Mouse (Mus musculus): ENCODE measurements around the gene Tcp11. TPM values are rescaled to one million over a fixed set of nuclear protein-coding genes. Genes with fewer than 3 reads are reported as not detected.
A peak's percentile ranks its signal among the peaks of the same experiment; 100 is the strongest.

Tcp11 gene
- polyA plus RNA-seq, 1 experiment from 2014 or later, result 1.6 TPM

DNA sequence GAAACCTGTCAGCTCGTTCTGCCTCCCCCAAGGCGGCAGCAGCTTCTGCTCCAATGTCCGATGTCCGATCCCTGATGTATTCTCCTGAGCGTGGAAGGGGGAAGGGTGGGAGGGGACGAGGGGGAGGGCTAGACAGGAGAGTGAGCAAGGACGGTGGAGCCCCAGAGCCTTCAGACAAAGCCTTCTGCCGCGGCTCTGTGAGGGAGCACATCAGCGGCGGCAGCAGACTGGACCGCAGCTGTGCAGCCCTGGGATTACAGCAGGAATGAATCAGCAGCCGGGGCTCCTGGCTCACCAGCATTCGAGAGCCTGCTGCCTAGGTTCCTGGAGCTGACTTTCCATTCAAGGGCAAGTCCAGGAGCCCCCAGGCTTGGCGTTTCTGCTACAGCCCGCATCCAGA lies 39.8 kb downstream of the Tcp11 start:
- 15% methylated on average over 16 of the region's 16 CpGs for WGBS
- Histone ChIP-seq H3K4me1 (replicated peaks; ENCODE audit: control insufficient read depth, insufficient read depth, low read length) (peaks cover 52% of the 10 kb centered on the region), H3K27ac (peak overlapping the region; percentile 81), H3K4me3 (replicated peaks; ENCODE audit: low read length) (peak overlapping the region; percentile 37), H3K36me3 (replicated peaks; ENCODE audit: control insufficient read depth, insufficient read depth) (peaks cover 19% of the 10 kb centered on the region; the same call in 1 of the 2 replicates), H3K9ac (peak overlapping the region; percentile 72), H3K9me3 (ENCODE audit: control insufficient read depth, low read length) (no peaks in the 10 kb centered on the region), H3K4me2 (replicated peaks) (peak overlapping the region; percentile 54), H3K27me3 (ENCODE audit: control insufficient read depth, insufficient read depth, low read length) (no peaks in the 10 kb centered on the region)
- DNase-seq (ENCODE audit: low spot score) (peak; percentile 60), ATAC-seq (ENCODE audit: low FRiP score) (peak; percentile 55; the same call in 1 of the 2 replicates)

DNA sequence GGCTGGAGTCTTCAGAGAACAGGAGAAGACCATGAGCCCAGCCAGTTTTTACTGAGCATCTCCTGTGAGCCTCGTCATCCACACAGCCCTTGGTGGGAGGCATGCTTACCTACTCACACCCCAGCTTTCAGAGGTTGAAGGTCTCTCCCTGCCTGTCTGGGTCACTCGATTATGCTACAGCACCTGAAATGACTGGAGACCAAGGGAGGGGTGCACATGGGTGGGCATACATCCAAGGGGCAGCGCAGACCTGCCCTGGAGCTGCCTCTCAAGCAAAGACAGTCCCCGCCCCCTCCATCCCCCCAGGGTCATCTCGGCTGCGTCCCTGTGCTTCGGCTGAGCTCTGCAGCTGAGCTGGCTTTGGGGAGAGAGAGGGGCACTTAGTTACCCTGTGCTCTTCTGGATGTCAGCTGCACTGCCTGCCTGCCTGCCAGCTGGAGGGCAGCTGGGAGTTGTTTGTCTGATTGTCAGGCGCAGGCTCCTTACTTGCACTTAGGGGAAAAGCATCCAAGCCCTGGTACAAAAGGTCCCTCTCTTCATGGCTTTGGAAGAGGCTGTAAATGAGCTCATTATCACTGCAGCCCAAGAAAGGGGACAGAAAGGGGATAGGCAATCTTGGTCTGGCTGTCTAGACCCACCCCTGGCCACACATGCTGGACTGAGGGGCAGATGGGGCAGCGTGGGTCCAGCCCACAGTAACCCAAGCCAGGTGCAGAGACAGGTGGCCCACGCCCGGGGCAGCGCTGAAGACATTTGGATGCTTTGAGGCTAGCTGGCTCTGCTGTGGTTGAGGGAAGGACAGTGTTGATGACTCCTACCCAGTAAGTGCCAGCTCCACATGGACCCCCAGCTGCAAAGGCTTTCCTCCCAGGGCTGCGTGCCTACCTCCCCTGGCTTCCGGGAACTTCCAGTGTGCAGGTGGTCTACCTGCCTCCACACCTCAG lies 43.4 kb downstream of the Tcp11 start:
- H3K4me2 ChIP-seq (replicated peaks), result no peak overlapping the region
- DNase-seq (ENCODE audit: low spot score) (no peak), ATAC-seq (ENCODE audit: low FRiP score) (peak; percentile 35)
- H3K27me3 ChIP-seq (ENCODE audit: control insufficient read depth, insufficient read depth, low read length), result no peaks in the 10 kb centered on the region
- H3K4me1 ChIP-seq (replicated peaks; ENCODE audit: control insufficient read depth, insufficient read depth, low read length), result peaks cover 54% of the 10 kb centered on the region
- peak overlapping the region; percentile 6; the same call in 1 of the 2 replicates for H3K9ac ChIP-seq
- 41% methylated on average over 14 of the region's 14 CpGs for WGBS
- H3K4me3 ChIP-seq (replicated peaks; ENCODE audit: low read length), result no peak overlapping the region
- H3K9me3 ChIP-seq (ENCODE audit: control insufficient read depth, low read length), result no peaks in the 10 kb centered on the region
- H3K27ac ChIP-seq, result peak overlapping the region; percentile 71
- peaks cover 7% of the 10 kb centered on the region; the same call in 1 of the 2 replicates for H3K36me3 ChIP-seq (replicated peaks; ENCODE audit: control insufficient read depth, insufficient read depth)

DNA sequence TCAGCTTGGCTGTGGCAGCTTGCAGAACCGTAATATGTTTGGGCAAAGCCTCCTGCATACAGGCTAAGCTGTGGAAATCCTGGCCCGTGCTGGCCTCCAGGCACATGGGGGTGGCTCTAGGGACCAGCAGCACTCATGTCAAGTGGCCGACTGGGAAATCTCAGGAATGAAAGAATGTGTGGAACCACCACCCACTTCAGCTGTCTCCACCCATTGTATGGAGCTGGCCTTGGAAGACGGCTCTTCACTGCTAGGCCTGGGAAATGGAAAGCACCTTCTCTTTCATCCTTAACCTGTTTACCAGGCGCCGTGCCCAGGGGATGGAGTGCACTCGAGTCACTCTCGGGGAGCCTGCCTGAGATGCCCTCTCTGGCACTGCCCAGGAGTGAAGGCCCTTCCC lies 45.5 kb downstream of the Tcp11 start:
- peaks cover 7% of the 10 kb centered on the region; the same call in 1 of the 2 replicates for H3K36me3 ChIP-seq (replicated peaks; ENCODE audit: control insufficient read depth, insufficient read depth)
- H3K4me3 ChIP-seq (replicated peaks; ENCODE audit: low read length), result no peak overlapping the region
- H3K9ac ChIP-seq, result no peak overlapping the region
- H3K4me2 ChIP-seq (replicated peaks), result no peak overlapping the region
- ATAC-seq (ENCODE audit: low FRiP score) (no peak), DNase-seq (ENCODE audit: low spot score) (no peak)
- WGBS, result 83% methylated on average over 8 of the region's 8 CpGs
- no peaks in the 10 kb centered on the region for H3K9me3 ChIP-seq (ENCODE audit: control insufficient read depth, low read length)
- no peak overlapping the region for H3K27ac ChIP-seq
- no peaks in the 10 kb centered on the region for H3K27me3 ChIP-seq (ENCODE audit: control insufficient read depth, insufficient read depth, low read length)
- H3K4me1 ChIP-seq (replicated peaks; ENCODE audit: control insufficient read depth, insufficient read depth, low read length), result peaks cover 38% of the 10 kb centered on the region

DNA sequence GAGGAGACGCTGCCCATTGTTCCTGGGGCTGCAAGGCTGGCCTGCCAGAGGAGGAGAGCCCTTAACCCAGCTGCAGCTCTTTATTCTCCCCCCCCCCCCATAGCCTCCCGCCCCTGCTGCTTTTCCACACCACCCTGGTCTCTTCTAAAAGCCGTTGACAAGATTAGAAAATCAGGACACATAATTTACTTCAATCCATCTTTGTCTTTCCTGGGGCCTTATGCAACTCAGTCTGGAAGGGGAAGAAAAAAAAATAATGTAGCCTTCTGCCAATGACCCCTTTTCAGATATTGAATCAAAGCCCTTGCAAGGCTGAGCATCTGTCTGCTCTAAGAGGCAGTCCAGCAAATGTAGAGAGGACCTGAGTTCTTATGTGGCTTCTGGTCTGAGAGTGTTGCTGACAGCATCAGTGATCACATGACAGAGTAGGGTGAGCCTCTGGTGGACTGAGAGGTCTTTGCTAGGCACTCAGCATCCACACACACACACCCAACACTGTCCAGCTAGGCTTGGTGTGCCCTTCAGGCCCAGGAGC lies 47.3 kb downstream of the Tcp11 start:
- no peak for ATAC-seq (ENCODE audit: low FRiP score)
- WGBS, result 17% methylated on average over 3 of the region's 3 CpGs
- H3K9ac ChIP-seq, result peak overlapping the region; percentile 31; the same call in 1 of the 2 replicates
- no peaks in the 10 kb centered on the region for H3K27me3 ChIP-seq (ENCODE audit: control insufficient read depth, insufficient read depth, low read length)
- no peaks in the 10 kb centered on the region for H3K9me3 ChIP-seq (ENCODE audit: control insufficient read depth, low read length)
- no peaks in the 10 kb centered on the region for H3K36me3 ChIP-seq (replicated peaks; ENCODE audit: control insufficient read depth, insufficient read depth)
- peak overlapping the region; percentile 71 for H3K27ac ChIP-seq
- H3K4me1 ChIP-seq (replicated peaks; ENCODE audit: control insufficient read depth, insufficient read depth, low read length), result peaks cover 35% of the 10 kb centered on the region
- H3K4me3 ChIP-seq (replicated peaks; ENCODE audit: low read length), result no peak overlapping the region
- no peak overlapping the region for H3K4me2 ChIP-seq (replicated peaks)
- no peak for DNase-seq (ENCODE audit: low spot score)

DNA sequence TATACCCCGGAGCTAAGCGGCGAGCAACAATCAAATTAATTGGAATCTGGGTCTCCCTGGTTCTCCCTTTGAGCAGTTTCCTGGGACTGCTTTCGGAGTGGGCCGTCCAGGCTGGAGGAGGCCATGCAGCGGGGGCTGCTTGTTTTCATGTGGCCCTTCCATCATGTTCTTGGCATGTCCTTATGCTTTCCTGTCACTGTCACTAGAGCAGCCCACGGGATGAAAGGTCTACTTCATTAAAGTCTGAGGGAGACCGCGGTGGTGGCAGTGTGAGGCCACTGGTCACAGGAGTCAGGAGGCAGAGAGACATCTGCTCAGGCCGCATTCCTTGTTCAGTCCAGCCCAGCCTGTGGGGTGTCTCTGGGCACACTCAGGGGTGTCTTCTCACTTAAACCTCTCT lies 48.2 kb downstream of the Tcp11 start:
- Histone ChIP-seq H3K4me3 (replicated peaks; ENCODE audit: low read length) (no peak overlapping the region), H3K4me2 (replicated peaks) (no peak overlapping the region), H3K36me3 (replicated peaks; ENCODE audit: control insufficient read depth, insufficient read depth) (no peaks in the 10 kb centered on the region), H3K9me3 (ENCODE audit: control insufficient read depth, low read length) (no peaks in the 10 kb centered on the region), H3K27ac (peak overlapping the region; percentile 71; the same call in 1 of the 2 replicates), H3K27me3 (ENCODE audit: control insufficient read depth, insufficient read depth, low read length) (no peaks in the 10 kb centered on the region), H3K9ac (no peak overlapping the region), H3K4me1 (replicated peaks; ENCODE audit: control insufficient read depth, insufficient read depth, low read length) (peaks cover 29% of the 10 kb centered on the region)
- 40% methylated on average over 10 of the region's 10 CpGs for WGBS
- ATAC-seq (ENCODE audit: low FRiP score), result no peak
- DNase-seq (ENCODE audit: low spot score), result no peak

DNA sequence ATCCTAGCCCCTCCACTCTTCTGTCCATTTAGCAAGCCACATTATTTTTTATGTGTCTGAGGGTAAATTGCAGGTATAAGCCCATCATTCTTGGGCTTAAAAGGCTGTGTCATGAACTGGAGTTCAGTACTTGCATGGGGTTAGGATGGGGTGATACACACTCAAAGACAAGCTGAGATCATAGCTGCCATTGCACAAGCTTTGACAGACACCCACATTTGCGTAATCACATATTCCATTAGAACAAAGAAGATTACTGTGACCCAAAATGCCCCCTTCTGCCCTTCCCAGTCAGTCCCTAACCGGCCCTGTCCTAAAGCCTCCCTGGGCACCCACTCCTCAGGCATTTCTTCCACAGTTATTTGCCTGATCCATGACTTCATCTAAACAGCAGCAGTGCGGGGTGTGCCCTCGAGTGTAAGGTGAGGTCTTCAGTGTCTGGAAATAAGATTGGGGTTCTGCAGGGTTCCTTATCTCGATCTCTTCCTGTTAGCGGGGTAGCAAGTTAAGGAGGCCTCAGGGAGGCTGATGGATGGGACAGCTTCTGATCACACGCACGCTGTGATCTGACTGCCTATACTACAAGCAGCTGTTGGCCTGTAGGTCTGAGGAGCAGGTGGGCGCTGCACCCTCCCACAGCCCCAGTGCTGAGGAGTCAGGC lies 49.0 kb downstream of the Tcp11 start:
- no peak overlapping the region for H3K4me2 ChIP-seq (replicated peaks)
- no peaks in the 10 kb centered on the region for H3K36me3 ChIP-seq (replicated peaks; ENCODE audit: control insufficient read depth, insufficient read depth)
- H3K4me1 ChIP-seq (replicated peaks; ENCODE audit: control insufficient read depth, insufficient read depth, low read length), result peaks cover 29% of the 10 kb centered on the region
- ATAC-seq (ENCODE audit: low FRiP score) (no peak), DNase-seq (ENCODE audit: low spot score) (no peak)
- WGBS, result 63% methylated on average over 9 of the region's 9 CpGs
- no peak overlapping the region for H3K4me3 ChIP-seq (replicated peaks; ENCODE audit: low read length)
- no peak overlapping the region for H3K27ac ChIP-seq
- no peak overlapping the region for H3K9ac ChIP-seq
- no peaks in the 10 kb centered on the region for H3K27me3 ChIP-seq (ENCODE audit: control insufficient read depth, insufficient read depth, low read length)
- no peaks in the 10 kb centered on the region for H3K9me3 ChIP-seq (ENCODE audit: control insufficient read depth, low read length)

DNA sequence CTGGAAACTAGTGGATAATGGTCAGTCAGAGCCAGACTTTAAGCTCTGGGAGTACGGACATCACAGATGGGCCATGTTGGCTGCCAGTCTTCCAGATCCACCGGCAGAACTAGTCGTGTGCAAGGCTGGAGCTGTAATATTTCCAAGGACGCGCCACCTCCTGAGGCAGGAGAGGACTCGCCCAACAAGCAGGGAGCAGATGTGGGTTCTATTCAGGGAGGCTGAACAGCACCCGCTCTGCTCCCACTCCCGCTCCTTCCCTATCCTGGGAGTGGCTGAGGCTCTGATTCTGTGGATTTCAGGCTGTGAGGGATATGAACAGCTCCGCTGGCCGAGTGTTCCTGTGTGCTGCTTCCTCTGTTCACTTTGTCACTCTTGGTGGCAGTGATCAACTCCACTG lies 50.0 kb downstream of the Tcp11 start:
- no peak for DNase-seq (ENCODE audit: low spot score)
- Histone ChIP-seq H3K27ac (no peak overlapping the region), H3K27me3 (ENCODE audit: control insufficient read depth, insufficient read depth, low read length) (no peaks in the 10 kb centered on the region), H3K9ac (no peak overlapping the region), H3K4me1 (replicated peaks; ENCODE audit: control insufficient read depth, insufficient read depth, low read length) (peaks cover 38% of the 10 kb centered on the region), H3K36me3 (replicated peaks; ENCODE audit: control insufficient read depth, insufficient read depth) (no peaks in the 10 kb centered on the region), H3K9me3 (ENCODE audit: control insufficient read depth, low read length) (no peaks in the 10 kb centered on the region), H3K4me3 (replicated peaks; ENCODE audit: low read length) (no peak overlapping the region), H3K4me2 (replicated peaks) (no peak overlapping the region)
- WGBS, result 83% methylated on average over 10 of the region's 10 CpGs
- no peak for ATAC-seq (ENCODE audit: low FRiP score)

DNA sequence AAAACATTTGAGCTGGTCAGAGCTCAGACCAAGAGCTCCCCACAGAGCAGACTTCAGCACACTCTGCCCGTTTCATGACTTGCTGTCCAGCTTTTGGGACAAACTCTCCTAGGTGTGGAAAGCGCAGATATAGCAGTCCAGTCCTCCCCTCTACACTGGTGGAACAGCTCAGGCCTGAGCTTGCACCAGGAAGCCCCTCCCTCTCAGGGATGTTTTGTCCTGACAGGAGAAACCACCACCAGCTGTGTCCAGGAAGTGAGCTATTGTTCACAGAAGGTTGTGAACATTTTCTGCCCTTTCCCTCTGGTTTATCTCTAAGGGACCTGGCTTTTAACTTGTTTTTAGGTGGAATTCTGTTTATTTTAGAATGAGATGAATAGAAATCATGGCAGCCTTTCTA lies 51.1 kb downstream of the Tcp11 start:
- DNase-seq (ENCODE audit: low spot score), result no peak
- Histone ChIP-seq H3K4me2 (replicated peaks) (no peak overlapping the region), H3K9ac (no peak overlapping the region), H3K27me3 (ENCODE audit: control insufficient read depth, insufficient read depth, low read length) (no peaks in the 10 kb centered on the region), H3K4me1 (replicated peaks; ENCODE audit: control insufficient read depth, insufficient read depth, low read length) (peaks cover 40% of the 10 kb centered on the region), H3K9me3 (ENCODE audit: control insufficient read depth, low read length) (no peaks in the 10 kb centered on the region), H3K27ac (no peak overlapping the region), H3K4me3 (replicated peaks; ENCODE audit: low read length) (no peak overlapping the region), H3K36me3 (replicated peaks; ENCODE audit: control insufficient read depth, insufficient read depth) (no peaks in the 10 kb centered on the region)
- 66% methylated on average over 2 of the region's 2 CpGs for WGBS
- no peak for ATAC-seq (ENCODE audit: low FRiP score)

DNA sequence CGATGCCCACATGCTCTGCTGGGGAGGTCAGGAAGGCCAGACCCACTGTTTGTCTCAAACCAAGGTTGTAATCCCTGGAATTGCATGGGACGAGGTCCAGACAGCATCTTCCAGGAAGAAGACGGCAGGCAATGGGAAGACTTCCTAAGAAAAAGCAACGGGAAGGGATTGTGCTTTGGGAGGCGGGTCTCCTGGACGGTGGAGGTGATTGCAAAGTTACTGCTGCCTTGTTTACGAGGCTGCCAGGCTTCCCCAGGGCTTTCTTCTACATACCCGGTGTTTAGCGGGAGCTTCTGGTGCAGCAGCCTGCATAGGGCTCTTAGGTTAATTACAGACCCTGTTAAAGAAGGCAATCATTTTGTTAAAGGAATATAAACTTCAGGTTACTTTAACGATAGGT lies 52.2 kb downstream of the Tcp11 start:
- DNase-seq (ENCODE audit: low spot score), result no peak
- Histone ChIP-seq H3K4me1 (replicated peaks; ENCODE audit: control insufficient read depth, insufficient read depth, low read length) (peaks cover 39% of the 10 kb centered on the region), H3K27ac (no peak overlapping the region), H3K4me2 (replicated peaks) (no peak overlapping the region), H3K27me3 (ENCODE audit: control insufficient read depth, insufficient read depth, low read length) (no peaks in the 10 kb centered on the region), H3K36me3 (replicated peaks; ENCODE audit: control insufficient read depth, insufficient read depth) (no peaks in the 10 kb centered on the region), H3K9me3 (ENCODE audit: control insufficient read depth, low read length) (no peaks in the 10 kb centered on the region), H3K9ac (no peak overlapping the region), H3K4me3 (replicated peaks; ENCODE audit: low read length) (no peak overlapping the region)
- 66% methylated on average over 10 of the region's 10 CpGs for WGBS
- no peak for ATAC-seq (ENCODE audit: low FRiP score)
